Mouse (Mus musculus) urinary bladder, postnatal 0 days (tissue): ENCODE data around the gene Wfdc15a. TPM values are rescaled to one million over a fixed set of nuclear protein-coding genes. Genes with fewer than 3 reads are reported as not detected.

Experiments
- polyA plus RNA-seq: library from polyadenylated mRNA; unstranded; fragments of >200 nt; fragmentation: Nextera tagmentation; extraction: Ambion mirVana; gene quantifications from 2 replicates; pipeline ENCODE4 v1.2.1, GENCODE M21; 2015

Gene Wfdc15a
- not detected in 2 replicates for polyA plus RNA-seq

GRCm38 (mm10) chr2:164199626-164200327 lies at the start of gene Wfdc15a:
Gene Wfdc15a (minus strand): TSS chr2:164200130.

GRCm38 (mm10) chr2:164238366-164238765 lies 38.4 kb upstream of the Wfdc15a start, which contains the start of gene Svs2:
Gene Svs2 (minus strand): TSS chr2:164238466.

GRCm38 (mm10) chr2:164221522-164221921 lies 21.6 kb upstream of the Wfdc15a start, which contains the start of gene Wfdc15b:
Gene Wfdc15b (minus strand): TSS chr2:164221660.

GRCm38 (mm10) chr2:164190576-164190975 lies 9.4 kb downstream of the Wfdc15a start, which contains the start of gene Wfdc12:
Gene Wfdc12 (minus strand): TSS chr2:164190608.

DNA sequence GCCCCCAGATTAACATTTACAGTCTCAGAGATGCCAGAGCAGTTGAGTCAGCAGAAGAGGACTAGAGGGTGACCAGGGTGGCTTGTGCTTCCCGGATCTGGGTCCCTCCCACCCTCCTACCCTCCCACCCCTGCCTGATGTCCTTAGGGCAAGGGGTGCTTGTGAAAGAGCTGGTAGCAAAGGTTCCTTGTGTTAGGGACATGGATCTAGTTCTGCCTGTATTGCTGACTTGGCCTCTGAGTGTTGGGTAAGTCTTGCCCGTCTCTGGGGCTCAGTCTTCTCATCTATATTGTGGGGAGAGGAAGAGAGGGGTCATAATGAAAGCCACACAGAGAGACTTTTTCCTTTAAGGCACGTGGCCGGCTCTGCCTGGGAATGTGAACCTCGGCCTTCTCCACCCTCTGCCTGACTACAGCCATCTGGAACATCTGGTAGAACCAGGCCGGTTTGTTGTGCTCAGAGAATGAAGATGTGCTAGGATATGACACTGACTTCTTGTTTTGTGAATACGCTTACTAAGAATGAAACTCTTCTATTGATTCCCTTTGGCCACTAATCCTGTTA lies 17.2 kb downstream of the Wfdc15a start, which contains the start of gene Wfdc5:
TSS of gene Wfdc5 (minus strand) at position 51 of the 564 bp plus-strand sequence.

GRCm38 (mm10) chr2:164170902-164171301 lies 29.0 kb downstream of the Wfdc15a start, which contains the start of gene Kcns1:
Gene Kcns1 (minus strand): TSS chr2:164171113.

Other genes starting within 250 kb of the Wfdc15a start
- 228 and 257 TPM in 2 replicates for gene Ywhab, start 205.2 kb downstream of the Wfdc15a start, polyA plus RNA-seq
- 0.17 and 0.80 TPM in 2 replicates for gene Pabpc1l, start 174.7 kb downstream of the Wfdc15a start, polyA plus RNA-seq
- gene Stk4, start 129.8 kb downstream of the Wfdc15a start, polyA plus RNA-seq: 10.7 and 13.0 TPM in 2 replicates
- 23.6 and 24.4 TPM in 2 replicates for gene Tomm34, start 129.0 kb downstream of the Wfdc15a start, polyA plus RNA-seq
- 0.07 TPM in 1 of 2 replicates, not detected in the other for gene Kcns1, start 29.0 kb downstream of the Wfdc15a start, polyA plus RNA-seq
- gene Wfdc5, start 17.4 kb downstream of the Wfdc15a start, polyA plus RNA-seq: 0.08 TPM in 1 of 2 replicates, not detected in the other
- not detected in 2 replicates for gene Wfdc12, start 9.5 kb downstream of the Wfdc15a start, polyA plus RNA-seq
- gene Wfdc15b, start 21.5 kb upstream of the Wfdc15a start, polyA plus RNA-seq: 50.1 and 50.4 TPM in 2 replicates
- not detected in 2 replicates for gene Svs2, start 38.3 kb upstream of the Wfdc15a start, polyA plus RNA-seq
- not detected in 2 replicates for gene Svs3b, start 56.5 kb upstream of the Wfdc15a start, polyA plus RNA-seq
- not detected in 2 replicates for gene Svs4, start 78.3 kb upstream of the Wfdc15a start, polyA plus RNA-seq
- not detected in 2 replicates for gene Svs3a, start 89.1 kb upstream of the Wfdc15a start, polyA plus RNA-seq
- not detected in 2 replicates for gene Svs6, start 116.6 kb upstream of the Wfdc15a start, polyA plus RNA-seq
- gene Svs5, start 132.6 kb upstream of the Wfdc15a start, polyA plus RNA-seq: not detected in 2 replicates
- gene Slpi, start 189.0 kb upstream of the Wfdc15a start, polyA plus RNA-seq: 15.5 and 29.0 TPM in 2 replicates
- gene Rbpjl, start 203.0 kb upstream of the Wfdc15a start, polyA plus RNA-seq: 0.08 and 0.10 TPM in 2 replicates
- 1.9 and 2.2 TPM in 2 replicates for gene Matn4, start 205.0 kb upstream of the Wfdc15a start, polyA plus RNA-seq
- 201 and 220 TPM in 2 replicates for gene Sdc4, start 243.8 kb upstream of the Wfdc15a start, polyA plus RNA-seq